Mouse (Mus musculus) stomach, postnatal 0 days (tissue): Measurements from ENCODE around the gene Islr2. TPM values are rescaled to one million over a fixed set of nuclear protein-coding genes. Genes with fewer than 3 reads are reported as not detected.
A peak's percentile ranks its signal among the peaks of the same experiment; 100 is the strongest.

ENCODE experiments used
- ATAC-seq: fragments of 200-750 bp; cut with Nextera tagmentation; 2 replicates; pipeline ENCODE4 v1.8.0; 2017; ENCODE audit not compliant: low FRiP score, low TSS enrichment
- DNase-seq: peaks from one replicate; pipeline ENCODE4 v3.0.0-alpha.2; 2016; ENCODE audit warnings: low spot score
- H3K27ac ChIP-seq: fragments of 300-500 bp; sonication (generic); replicated peaks from 2 replicates; pipeline ENCODE4 v1.5.1; 2014; ENCODE audit warnings: mild to moderate bottlenecking, control low read depth
- H3K27me3 ChIP-seq: fragments of 300-500 bp; sonication (generic); 2 replicates; pipeline ENCODE4 v1.6.1; 2014; ENCODE audit warnings: low read length; ENCODE audit not compliant: control insufficient read depth, insufficient read depth
- H3K36me3 ChIP-seq: fragments of 300-500 bp; sonication (generic); 2 replicates; pipeline ENCODE4 v1.6.1; 2014; ENCODE audit warnings: low read length, mixed read lengths; ENCODE audit not compliant: control insufficient read depth, insufficient read depth
- H3K4me1 ChIP-seq: fragments of 300-500 bp; sonication (generic); replicated peaks from 2 replicates; pipeline ENCODE4 v1.6.1; 2014; ENCODE audit warnings: antibody characterized with exemption; ENCODE audit not compliant: control insufficient read depth, insufficient read depth
- H3K4me2 ChIP-seq: fragments of 300-500 bp; sonication (generic); replicated peaks from 2 replicates; pipeline ENCODE4 v1.6.1; 2014; ENCODE audit warnings: low read depth, mild to moderate bottlenecking, control low read depth, moderate library complexity
- H3K4me3 ChIP-seq: fragments of 300-500 bp; sonication (generic); 2 replicates; pipeline ENCODE4 v1.5.1; 2014; ENCODE audit warnings: low read depth, low read length, control low read depth
- H3K9ac ChIP-seq: fragments of 300-500 bp; sonication (generic); 2 replicates; pipeline ENCODE4 v1.6.1; 2014; ENCODE audit warnings: mild to moderate bottlenecking, low read length, control low read depth, mixed read lengths
- H3K9me3 ChIP-seq: fragments of 300-500 bp; sonication (generic); 2 replicates; pipeline ENCODE4 v1.6.1; 2016; ENCODE audit warnings: low read length; ENCODE audit not compliant: control insufficient read depth
- CTCF ChIP-seq: IDR thresholded peaks from 2 replicates; pipeline ENCODE4 v1.5.1; 2016; ENCODE audit warnings: antibody characterized with exemption, low read depth, mild to moderate bottlenecking, moderate library complexity
- EP300 ChIP-seq: optimal IDR thresholded peaks from 2 replicates; pipeline ENCODE3; 2016; ENCODE audit warnings: antibody characterized with exemption
- WGBS: fragments of 180-500 bp; shearing (Covaris S2); extraction: QIAGEN DNeasy Blood & Tissue Kit; methylation state at CpG from one replicate; pipeline ENCODE4 v1.1.7; 2014; 5-methylcytosine and 5-hydroxymethylcytosine counted together
- polyA plus RNA-seq: library from polyadenylated mRNA; unstranded; fragments of >200 nt; fragmentation: Nextera tagmentation; extraction: Ambion mirVana; gene quantifications from 2 replicates; pipeline ENCODE4 v1.2.1, GENCODE M21; 2015

The Islr2 gene
- polyA plus RNA-seq, 1 experiment from 2014 or later = 0.45 TPM

DNA sequence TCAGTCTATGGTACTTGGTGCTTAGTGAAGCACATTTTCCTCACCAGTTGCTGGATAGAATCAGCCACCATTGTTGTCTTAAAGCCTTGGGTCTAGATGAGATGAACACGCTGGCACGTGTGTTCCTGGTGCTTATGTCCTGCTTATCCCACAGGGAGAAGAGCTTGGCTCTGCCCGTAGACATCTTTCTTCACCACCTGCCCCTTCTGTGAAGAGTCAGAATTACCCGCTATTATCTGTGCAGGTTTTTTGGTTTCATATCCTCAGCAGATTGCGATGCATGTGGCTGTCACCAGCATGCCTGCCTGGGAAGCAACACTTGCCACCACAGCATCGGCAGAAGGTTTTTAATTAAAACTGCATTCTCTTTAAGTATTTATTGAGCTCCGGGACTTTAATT, 1.9 kb upstream of the Islr2 start:
- no peak for TF ChIP-seq EP300
- no peak for TF ChIP-seq CTCF

DNA sequence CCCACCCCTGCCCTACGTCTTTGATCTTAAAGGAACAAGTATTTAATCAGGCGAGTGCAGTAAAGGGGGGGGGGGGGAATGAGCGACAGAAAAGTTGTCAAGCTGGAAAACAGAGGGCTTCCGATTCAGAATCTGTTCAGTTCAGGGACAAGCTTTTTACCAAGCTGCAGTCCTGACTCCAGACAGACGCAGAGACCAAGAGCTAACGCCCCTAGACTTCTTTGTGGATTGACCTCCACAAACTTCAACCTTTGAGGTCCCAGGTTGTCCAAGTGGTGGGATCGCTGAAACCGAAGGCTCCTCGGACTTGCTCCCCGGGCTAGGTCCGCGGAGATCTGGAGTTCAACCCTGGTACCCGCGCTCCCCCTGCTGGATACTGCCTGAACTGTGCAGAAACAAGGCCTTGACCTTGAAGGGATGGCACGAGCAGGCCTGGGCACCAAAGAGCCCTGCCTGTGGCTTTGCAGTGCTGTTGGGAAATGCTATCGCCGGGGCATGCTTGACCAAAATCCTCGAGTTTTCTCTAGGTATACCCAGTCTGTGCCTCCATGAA, 405 bp upstream of the Islr2 start:
- Histone ChIP-seq H3K36me3 (no peaks in the 10 kb centered on the region), H3K4me3 (peak overlapping the region; percentile 39), H3K27me3 (peaks cover 25% of the 10 kb centered on the region), H3K4me2 (peak overlapping the region; percentile 52), H3K9me3 (no peaks in the 10 kb centered on the region), H3K4me1 (no peaks in the 10 kb centered on the region), H3K27ac (no peak overlapping the region), H3K9ac (peak overlapping the region; percentile 47; the same call in 1 of the 2 replicates)
- WGBS = 2% methylated on average over 18 of the region's 18 CpGs
- ATAC-seq (peak; percentile 79), DNase-seq (peak; percentile 94)
- peak; percentile 97 for TF ChIP-seq CTCF
- no peak for TF ChIP-seq EP300

More for the DNA sequence above, 1.9 kb upstream of the Islr2 start:
- no peak overlapping the region for H3K9ac ChIP-seq
- H3K4me2 ChIP-seq = no peak overlapping the region
- WGBS = 78% methylated on average over 7 of the region's 7 CpGs
- H3K27ac ChIP-seq = no peak overlapping the region
- no peaks in the 10 kb centered on the region for H3K4me1 ChIP-seq
- peaks cover 13% of the 10 kb centered on the region; the same call in 1 of the 2 replicates for H3K27me3 ChIP-seq
- DNase-seq (no peak), ATAC-seq (no peak)
- no peaks in the 10 kb centered on the region for H3K36me3 ChIP-seq
- no peaks in the 10 kb centered on the region for H3K9me3 ChIP-seq
- no peak overlapping the region for H3K4me3 ChIP-seq

DNA sequence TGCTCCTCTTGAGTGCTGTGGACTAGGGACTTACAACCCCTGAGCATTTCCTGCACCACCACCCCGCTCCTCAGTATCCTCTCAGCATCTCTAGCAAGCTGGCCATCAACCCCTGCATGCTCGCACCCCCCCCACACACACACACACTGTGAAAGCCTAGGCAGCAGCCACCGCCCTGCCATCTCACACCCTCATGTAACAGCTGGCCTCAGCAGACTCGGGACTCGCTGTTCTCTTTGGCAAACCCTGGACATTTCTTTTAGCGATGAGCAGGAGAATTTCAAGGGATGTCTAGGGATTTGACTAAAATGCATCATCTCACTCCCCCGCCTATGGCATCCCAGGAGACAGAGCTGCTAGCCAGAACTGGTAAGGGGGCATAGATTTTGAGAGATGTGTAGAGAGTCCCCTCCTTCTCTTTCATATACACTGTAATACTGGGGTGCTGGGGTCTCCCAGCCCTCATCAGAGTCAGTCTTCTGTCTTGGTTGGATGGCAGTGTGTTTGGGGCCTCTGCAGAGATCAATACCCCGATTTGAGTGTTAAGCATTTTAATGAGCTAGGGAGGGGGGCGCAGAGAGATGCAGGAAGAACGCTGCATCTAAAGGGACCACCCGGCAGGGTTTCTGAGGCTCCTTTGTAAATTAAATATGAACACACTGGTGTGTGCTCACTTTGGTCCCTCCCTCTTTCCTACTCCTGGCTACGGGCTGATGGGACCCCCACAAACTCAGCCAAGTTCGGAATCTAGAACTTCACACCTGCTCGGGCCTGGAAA, 1.3 kb downstream of the Islr2 start:
- ATAC-seq (no peak), DNase-seq (no peak)
- no peak overlapping the region for H3K4me3 ChIP-seq
- TF ChIP-seq EP300 = no peak
- no peak for TF ChIP-seq CTCF
- no peak overlapping the region for H3K27ac ChIP-seq
- H3K9ac ChIP-seq = no peak overlapping the region
- peaks cover 39% of the 10 kb centered on the region for H3K27me3 ChIP-seq
- H3K4me1 ChIP-seq = no peaks in the 10 kb centered on the region
- H3K9me3 ChIP-seq = no peaks in the 10 kb centered on the region
- no peak overlapping the region for H3K4me2 ChIP-seq
- 13% methylated on average over 14 of the region's 14 CpGs for WGBS
- no peaks in the 10 kb centered on the region for H3K36me3 ChIP-seq

DNA sequence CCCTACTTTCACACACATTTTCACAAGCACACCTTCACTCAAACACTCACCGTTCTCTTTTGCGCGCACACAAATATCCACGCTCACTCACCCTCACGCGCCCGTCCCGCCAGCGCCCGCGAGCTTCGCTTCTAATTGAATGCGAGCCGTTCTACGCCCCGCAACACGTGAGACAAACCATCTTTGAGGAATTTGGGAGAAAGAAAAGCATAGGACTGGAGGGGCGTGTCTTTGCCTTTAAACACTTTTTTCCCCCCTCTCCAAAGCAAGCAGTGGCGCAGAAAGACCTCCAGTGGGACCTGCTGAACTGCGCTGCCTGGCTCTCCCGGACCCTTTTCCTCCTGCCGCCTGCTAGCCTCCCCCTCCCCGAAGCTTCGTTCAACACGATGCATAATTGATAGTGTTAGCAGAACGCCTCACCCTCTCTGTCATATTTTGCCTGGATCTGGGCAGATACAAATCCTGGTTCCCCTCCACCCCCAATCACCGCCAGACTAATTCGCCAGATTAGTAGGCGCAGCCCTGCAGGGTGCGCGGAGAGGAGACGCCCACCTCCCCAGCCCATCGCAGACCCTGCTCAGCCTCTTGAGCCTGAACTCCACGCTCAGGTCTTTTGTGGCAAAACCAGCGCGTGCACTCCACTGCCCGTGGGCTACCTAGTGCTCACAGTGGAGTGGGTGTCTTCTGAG, 2.1 kb downstream of the Islr2 start:
- 3% methylated on average over 37 of the region's 37 CpGs for WGBS
- H3K9me3 ChIP-seq = no peaks in the 10 kb centered on the region
- no peaks in the 10 kb centered on the region for H3K36me3 ChIP-seq
- H3K9ac ChIP-seq = no peak overlapping the region
- H3K4me1 ChIP-seq = no peaks in the 10 kb centered on the region
- peaks cover 44% of the 10 kb centered on the region for H3K27me3 ChIP-seq
- no peak overlapping the region for H3K27ac ChIP-seq
- TF ChIP-seq CTCF (no peak), EP300 (no peak)
- DNase-seq = no peak
- H3K4me3 ChIP-seq = no peak overlapping the region
- ATAC-seq = no peak
- no peak overlapping the region for H3K4me2 ChIP-seq

DNA sequence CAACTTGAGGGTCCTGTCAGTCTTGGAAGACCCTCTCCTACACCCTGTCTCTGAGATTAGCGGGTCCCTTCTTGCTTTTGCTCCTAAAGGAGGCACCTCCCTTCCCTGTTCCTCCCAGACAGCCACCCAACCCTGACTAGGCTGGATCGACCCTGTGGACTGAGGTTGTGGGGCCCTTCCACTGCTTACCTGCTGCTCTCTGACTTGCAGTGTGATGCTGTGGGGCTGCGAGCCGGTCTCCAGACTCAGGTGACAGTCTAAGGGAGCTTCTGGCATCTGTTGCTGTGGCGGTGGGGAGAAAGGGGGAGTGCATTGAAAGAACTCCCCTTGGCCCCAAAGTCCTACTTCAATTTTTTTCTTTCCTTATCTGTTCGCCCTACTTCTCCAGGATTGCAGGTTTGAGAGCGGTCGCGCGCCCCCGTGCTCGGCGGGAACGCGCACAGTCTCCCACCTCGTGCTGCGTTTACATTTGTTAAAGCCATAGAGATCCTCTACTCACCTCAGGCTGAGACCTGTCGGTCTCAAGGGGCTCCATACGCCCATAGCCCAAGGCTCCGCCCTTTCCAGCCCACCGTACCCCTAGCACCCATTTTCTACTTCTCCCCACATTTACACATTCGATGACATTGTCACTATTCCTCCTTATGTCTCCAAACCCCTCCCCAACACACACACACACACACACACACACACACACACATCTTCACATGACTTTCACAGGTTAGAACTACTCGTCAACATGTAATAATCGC, 2.9 kb downstream of the Islr2 start:
- DNase-seq = no peak
- H3K4me3 ChIP-seq = 0 out of 2 replicates have a peak overlapping the region, but pooled peaks have one; percentile 6
- TF ChIP-seq EP300 = no peak
- no peak for TF ChIP-seq CTCF

More for the DNA sequence above, 2.9 kb downstream of the Islr2 start:
- H3K27me3 ChIP-seq = peaks cover 47% of the 10 kb centered on the region
- no peak overlapping the region for H3K4me2 ChIP-seq
- H3K27ac ChIP-seq = no peak overlapping the region
- H3K9ac ChIP-seq = no peak overlapping the region
- H3K9me3 ChIP-seq = no peaks in the 10 kb centered on the region
- no peak for ATAC-seq
- no peaks in the 10 kb centered on the region for H3K36me3 ChIP-seq
- no peaks in the 10 kb centered on the region for H3K4me1 ChIP-seq
- WGBS = 2% methylated on average over 24 of the region's 24 CpGs
